Mouse (Mus musculus) forelimb bud, embryonic 11.5 days (tissue): ENCODE data around the gene Vmn1r44.
"Not testable (repeated sequence)": the region's sequence is repeated elsewhere in the genome, so short reads cannot be mapped to it uniquely, and the experiment has no call there.

Source experiments
- DNase-seq: peaks from one replicate; pipeline ENCODE4 v3.0.0-alpha.2; 2012; ENCODE audit warnings: low read depth, low spot score

Gene Vmn1r44

DNA sequence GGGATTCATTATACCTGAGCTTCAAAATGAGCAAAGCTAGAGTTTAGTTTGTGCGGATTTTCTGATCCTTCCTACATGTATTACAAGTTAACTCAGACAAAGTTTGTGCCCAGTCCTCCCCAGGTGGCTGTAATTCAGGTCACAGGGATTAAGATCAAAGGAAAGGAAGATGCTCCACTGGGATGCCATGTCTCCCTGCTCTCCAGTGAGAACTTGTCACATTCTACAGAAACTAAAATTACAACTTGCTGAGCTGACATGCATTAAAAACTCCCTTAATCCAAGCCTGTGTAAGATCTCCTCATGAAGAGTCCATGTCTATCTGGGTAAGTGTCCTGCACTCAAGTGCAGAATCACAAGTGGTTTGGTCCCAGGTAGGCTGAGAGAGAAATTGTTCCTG, at the start of gene Vmn1r44:
Vmn1r44 (plus strand) TSS at position 301 of the 400 bp plus-strand sequence.
- no peak for DNase-seq

DNA sequence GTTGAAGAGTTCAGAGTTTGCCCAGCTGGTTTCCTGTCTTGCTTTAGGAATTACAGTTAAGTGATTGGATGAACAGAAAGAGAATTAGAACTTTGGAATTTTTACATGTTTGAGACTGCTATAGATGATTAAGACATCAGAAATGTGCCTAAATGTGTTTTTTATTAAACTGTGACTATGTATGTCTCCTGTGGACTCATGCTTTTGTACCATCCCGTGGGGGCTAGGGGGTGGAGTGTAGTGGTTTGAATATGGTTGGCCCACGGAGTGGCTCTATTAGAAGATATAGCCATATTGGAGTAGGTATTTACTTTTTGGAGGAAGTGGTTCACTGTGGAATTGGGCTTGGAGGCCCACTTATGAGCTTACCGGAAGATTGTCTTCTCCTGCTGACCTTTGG, 25.9 kb upstream of the Vmn1r44 start:
- DNase-seq: no peak

DNA sequence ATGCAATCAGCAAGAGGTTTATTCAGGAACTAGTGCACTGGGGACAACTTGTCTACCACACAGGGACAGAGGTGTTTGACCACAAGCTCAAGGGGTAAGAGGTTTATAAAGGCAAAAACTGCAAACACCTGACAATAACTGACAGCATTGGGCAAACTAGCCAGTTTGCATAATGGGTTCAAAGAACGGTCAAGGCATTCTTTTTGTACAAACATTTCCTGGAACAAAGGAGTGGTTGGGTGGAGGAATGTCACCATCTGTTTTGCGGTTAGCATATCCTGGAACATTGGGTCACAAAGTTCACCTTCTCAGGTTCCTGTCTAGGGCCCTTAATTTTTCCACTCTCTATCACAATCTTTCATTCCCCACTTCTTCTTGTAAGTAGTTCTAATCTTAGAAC, 23.6 kb upstream of the Vmn1r44 start:
- no peak for DNase-seq

DNA sequence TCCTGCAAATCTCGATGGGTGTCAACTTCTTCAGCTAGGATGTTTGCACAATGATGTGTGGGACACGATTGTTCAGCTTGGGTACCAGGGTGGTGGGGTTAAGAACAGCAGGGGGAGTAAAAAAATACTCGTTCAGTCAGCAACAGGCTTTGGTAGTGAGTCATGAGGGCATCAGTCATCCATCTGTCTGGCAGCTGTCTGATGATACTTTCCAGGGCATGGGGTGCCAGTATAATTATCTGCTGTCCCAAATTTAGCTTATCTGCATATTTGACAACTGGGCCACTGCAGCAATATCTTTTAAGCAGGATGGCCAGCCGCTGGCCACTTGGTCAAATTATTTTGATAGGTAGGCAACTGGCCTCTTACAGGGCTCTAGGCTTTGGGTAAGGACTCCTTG, 19.7 kb upstream of the Vmn1r44 start:
- DNase-seq: no peak

DNA sequence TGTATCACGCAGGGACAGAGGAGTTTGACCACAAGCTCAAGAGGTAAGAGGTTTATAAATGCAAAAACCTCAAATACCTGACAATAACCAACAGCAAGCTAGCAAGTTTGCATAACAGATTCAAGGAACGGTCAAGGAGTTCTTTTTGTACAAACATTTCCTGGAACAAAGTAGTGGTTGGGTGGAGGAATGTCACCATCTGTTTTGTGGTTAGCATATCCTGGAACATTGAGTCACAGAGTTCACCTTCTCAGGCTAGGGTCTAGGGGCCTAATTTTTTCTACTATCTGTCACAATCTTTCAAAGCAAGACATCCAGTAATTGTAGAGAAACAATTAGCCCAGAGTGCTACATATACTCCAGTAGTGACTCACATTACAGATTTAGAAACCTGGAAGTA, 16.2 kb upstream of the Vmn1r44 start:
- DNase-seq: no peak

DNA sequence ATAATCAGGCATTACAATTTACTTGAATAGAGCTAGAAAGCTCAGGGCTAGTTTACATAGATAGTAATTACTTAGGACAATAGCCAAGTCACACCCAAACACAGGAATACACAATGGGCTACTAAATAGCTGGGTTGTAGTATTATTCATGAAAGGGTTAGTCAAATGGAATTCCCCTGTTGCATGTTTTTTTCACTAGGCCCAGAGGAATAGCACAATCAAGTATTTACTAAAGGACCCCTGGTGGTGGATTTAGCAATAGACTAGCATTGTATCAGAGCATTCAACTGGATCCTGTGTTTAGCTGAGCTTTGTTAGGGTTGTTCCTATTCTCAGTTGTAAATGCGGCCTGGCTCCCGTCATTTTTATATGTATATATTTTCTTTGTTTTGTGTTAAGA, 15.5 kb upstream of the Vmn1r44 start:
- DNase-seq: no peak

DNA sequence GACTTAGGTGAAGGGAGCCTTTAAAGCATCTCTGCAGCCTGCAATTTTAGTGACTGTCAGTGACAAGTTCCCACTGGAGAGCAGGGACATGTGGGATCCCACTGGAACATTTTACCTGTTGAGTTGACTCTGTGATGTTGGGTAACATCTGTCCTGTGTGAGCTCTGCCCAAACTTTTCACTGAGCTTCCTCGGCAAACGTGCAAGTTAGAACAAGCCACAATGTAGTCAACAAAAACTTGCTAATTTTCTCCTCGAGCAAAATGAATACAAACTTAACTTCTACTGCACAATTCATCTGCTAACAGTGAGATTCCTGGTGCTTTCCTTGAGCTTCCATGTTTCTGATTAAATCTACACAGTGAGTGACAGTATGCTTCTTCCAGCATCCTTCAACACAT, 7.1 kb upstream of the Vmn1r44 start, which contains the start of the genes Vmn1r42 and Vmn1r43:
Vmn1r42 (minus strand) TSS at position 101 of the 400 bp plus-strand sequence.
Vmn1r43 (minus strand) TSS at position 101 of the 400 bp plus-strand sequence.
- not testable (repeated sequence) for DNase-seq

DNA sequence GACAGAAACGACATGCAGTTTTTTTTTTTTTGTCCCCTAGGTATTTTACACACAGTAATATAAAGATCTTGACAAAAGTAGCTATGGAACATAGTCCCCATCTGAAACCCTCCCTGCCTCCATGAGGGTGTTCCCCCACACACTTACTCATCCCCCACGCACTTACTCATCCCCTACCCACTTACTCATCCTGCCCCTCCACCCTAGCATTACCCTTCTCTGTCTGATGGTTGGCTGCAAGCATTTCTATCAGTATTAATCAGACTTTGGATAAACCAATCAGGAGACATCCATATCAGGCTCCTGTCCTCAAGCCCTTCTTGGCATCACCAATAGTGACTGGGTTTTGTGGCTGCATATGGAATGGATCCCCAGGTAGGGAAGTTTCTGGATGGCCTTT, 6.5 kb upstream of the Vmn1r44 start:
- DNase-seq: no peak

DNA sequence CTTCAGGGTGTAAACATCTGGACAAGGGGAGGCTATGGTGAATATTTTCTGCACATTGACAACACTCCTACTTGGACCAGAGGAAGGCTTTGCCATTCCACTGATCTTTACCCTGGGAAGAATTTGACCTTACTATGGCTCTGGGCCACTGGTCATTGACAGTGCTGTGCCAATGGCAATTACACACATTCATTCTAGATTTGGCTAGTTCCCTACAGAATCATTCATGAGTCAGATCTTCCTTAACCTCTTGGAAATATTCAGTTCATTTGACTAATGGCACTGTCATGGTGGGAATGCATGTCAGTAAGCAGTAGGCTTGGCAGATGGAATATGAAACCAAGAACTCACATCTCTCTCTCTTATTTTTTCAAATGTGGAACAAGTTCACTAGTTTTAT, 2.6 kb upstream of the Vmn1r44 start:
- no peak for DNase-seq

DNA sequence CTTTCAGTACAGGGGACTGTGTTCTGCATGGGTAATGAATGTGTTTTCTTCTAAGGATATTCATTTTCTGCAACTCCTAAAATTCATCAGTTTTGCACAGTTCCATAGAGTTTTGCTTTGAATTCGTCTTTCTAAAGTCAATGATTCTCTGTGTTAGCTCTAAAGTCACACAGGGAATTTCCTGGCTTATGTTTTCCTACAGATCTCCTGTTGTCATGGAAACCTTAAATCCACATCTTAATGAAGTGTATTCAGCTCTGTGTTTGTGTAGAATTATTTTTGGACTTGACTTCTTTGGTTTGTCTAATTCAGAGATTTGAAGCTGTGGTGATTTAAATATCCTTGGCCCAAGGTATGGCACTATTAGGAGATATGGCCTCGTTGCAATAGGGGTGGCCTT, 352 bp downstream of the Vmn1r44 start:
- no peak for DNase-seq

DNA sequence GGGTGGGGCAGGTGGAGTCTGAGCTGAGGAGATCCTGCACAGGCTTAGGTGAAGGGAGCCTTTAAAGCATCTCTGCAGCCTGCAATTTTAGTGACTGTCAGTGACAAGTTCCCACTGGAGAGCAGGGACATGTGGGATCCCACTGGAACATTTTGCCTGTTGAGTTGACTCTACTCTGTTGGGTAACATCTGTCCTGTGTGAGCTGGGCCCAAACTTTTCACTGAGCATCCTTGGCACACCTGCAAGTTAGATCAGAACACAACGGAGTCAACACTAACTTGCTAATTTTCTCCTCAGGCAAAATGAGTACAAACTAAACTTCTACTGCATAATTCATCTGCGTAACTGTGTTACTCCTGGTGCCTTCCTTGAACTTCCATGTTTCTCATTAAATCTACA, 57.0 kb downstream of the Vmn1r44 start, which contains the start of gene Vmn1r45:
Vmn1r45 (minus strand) TSS at position 101 of the 400 bp plus-strand sequence.
- not testable (repeated sequence) for DNase-seq

DNA sequence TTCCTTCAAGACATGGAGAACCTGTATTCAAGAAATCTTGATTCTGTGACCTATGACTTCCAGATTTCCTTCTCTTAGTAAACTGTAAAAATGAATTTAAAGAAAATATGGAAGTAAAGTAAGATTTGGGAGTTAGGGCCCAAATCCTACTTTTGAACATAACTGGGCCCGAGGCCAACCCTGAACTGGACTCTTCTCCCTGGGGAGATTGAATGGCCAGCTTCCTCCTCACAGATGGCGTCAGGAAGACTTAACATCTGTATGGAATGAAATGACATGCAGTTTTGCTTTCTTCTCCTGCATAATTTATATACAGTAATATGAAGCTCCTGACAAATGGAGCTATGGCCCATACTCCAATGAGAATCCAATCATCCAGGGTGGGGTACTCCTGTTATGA, 57.5 kb downstream of the Vmn1r44 start:
- DNase-seq: no peak
